Mouse (Mus musculus): ENCODE data around the gene Tbcb. TPM values are rescaled to one million over a fixed set of nuclear protein-coding genes. Genes with fewer than 3 reads are reported as not detected.
"Not testable (repeated sequence)": the region's sequence is repeated elsewhere in the genome, so short reads cannot be mapped to it uniquely, and the experiment has no call there.

Gene Tbcb
- polyA plus RNA-seq, 1 experiment from 2014 or later = 260 TPM

DNA sequence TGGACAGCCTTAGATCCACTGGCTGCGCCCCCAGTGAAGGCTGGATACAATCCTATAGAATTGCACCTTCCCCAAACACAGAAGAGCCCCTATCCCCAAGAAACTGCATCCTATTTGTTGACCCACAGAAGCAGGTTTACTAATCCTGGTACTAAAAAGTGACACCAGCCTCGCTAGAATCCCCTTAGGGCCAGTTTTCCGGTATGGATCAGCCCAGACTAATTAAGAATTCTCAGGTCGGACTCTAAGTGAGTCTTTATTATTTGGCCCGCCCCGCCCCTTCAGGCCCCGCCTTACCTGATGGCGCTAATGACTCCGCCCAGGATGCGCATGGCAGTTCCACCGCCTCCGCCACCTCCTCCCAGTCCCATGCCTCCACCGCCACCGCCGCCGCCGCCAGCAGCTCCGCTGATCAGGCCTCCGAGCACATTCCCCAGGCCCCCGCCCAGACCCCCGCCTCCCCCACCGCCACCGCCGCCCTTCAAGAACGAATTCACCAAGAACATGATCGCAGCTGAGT, 38.4 kb downstream of the Tbcb start:
- H3K36me3 ChIP-seq (ENCODE audit: control insufficient read depth, insufficient read depth, low read length) = no peaks in the 10 kb centered on the region; the same call in 1 of the 2 replicates

DNA sequence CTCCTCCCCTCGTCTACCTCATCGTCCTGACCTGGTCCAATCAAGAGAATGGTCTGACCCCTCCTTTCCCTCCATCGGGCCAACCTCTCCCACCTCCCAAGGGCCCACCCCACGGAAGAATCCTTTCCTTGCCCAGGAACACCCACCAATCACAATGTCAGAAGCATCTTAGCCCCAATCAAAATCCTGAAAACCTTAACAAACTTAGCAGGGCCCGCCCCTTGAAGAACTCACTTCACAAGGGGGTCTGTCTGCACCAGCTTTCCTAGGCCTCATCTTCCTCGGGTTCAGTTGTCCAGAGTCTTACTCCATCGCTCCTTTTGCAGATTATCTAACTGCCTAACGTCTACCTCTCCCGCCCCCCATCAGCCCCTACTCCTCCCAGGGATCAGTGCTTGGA, 39.1 kb downstream of the Tbcb start:
- 20% methylated on average over 9 of the region's 9 CpGs for WGBS
- Histone ChIP-seq H3K9me3 (ENCODE audit: control insufficient read depth, low read length) (no peaks in the 10 kb centered on the region), H3K27ac (ENCODE audit: low read depth, low read length) (no peak overlapping the region), H3K27me3 (ENCODE audit: control insufficient read depth, insufficient read depth, low read length) (no peaks in the 10 kb centered on the region), H3K9ac (ENCODE audit: low read length) (peak overlapping the region; percentile 69; the same call in 1 of the 2 replicates), H3K4me3 (ENCODE audit: low read depth, low read length) (peak overlapping the region; percentile 64), H3K4me1 (ENCODE audit: control insufficient read depth, insufficient read depth, low read length) (peaks cover 14% of the 10 kb centered on the region), H3K36me3 (ENCODE audit: control insufficient read depth, insufficient read depth, low read length) (peaks cover 3% of the 10 kb centered on the region; the same call in 1 of the 2 replicates), H3K4me2 (peak overlapping the region; percentile 85)
- no peak for DNase-seq (ENCODE audit: low spot score, missing footprints)
- ATAC-seq (ENCODE audit: low FRiP score) = no peak

More for the DNA sequence above, 38.4 kb downstream of the Tbcb start:
- Histone ChIP-seq H3K9me3 (ENCODE audit: control insufficient read depth, low read length) (no peaks in the 10 kb centered on the region), H3K4me2 (peak overlapping the region; percentile 85), H3K27me3 (ENCODE audit: control insufficient read depth, insufficient read depth, low read length) (no peaks in the 10 kb centered on the region), H3K4me3 (ENCODE audit: low read depth, low read length) (peak overlapping the region; percentile 64), H3K27ac (ENCODE audit: low read depth, low read length) (peak overlapping the region; percentile 25; the same call in 1 of the 2 replicates), H3K9ac (ENCODE audit: low read length) (peak overlapping the region; percentile 69), H3K4me1 (ENCODE audit: control insufficient read depth, insufficient read depth, low read length) (peaks cover 14% of the 10 kb centered on the region)
- 1% methylated on average over 26 of the region's 26 CpGs for WGBS
- DNase-seq (ENCODE audit: low spot score, missing footprints) (peak; percentile 93), ATAC-seq (ENCODE audit: low FRiP score) (peak; percentile 59)

DNA sequence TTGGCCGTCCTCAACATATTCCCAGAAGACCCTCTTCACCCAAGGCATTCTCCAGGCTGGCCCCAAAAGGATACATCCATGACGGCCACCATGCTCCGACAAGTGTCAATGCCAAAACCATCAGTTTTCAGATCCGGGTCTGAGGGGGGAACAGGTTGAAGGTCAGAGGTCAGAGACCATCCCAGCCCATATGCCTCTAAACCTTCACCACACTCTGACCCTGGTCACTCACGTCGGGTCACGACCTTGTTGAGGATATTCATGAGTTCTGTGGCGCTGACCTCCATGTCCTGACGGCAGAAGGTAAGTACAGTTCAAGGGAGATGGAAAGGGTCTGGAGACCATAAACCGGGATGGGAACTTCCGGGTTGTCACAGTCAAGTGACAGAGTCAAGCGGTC, 40.0 kb downstream of the Tbcb start:
- Histone ChIP-seq H3K4me2 (no peak overlapping the region), H3K27me3 (ENCODE audit: control insufficient read depth, insufficient read depth, low read length) (no peaks in the 10 kb centered on the region), H3K36me3 (ENCODE audit: control insufficient read depth, insufficient read depth, low read length) (peaks cover 9% of the 10 kb centered on the region; the same call in 1 of the 2 replicates), H3K4me1 (ENCODE audit: control insufficient read depth, insufficient read depth, low read length) (peaks cover 14% of the 10 kb centered on the region), H3K27ac (ENCODE audit: low read depth, low read length) (no peak overlapping the region), H3K9ac (ENCODE audit: low read length) (no peak overlapping the region), H3K4me3 (ENCODE audit: low read depth, low read length) (no peak overlapping the region), H3K9me3 (ENCODE audit: control insufficient read depth, low read length) (no peaks in the 10 kb centered on the region)
- ATAC-seq (ENCODE audit: low FRiP score) (no peak), DNase-seq (ENCODE audit: low spot score, missing footprints) (no peak)
- WGBS = 90% methylated on average over 12 of the region's 12 CpGs

DNA sequence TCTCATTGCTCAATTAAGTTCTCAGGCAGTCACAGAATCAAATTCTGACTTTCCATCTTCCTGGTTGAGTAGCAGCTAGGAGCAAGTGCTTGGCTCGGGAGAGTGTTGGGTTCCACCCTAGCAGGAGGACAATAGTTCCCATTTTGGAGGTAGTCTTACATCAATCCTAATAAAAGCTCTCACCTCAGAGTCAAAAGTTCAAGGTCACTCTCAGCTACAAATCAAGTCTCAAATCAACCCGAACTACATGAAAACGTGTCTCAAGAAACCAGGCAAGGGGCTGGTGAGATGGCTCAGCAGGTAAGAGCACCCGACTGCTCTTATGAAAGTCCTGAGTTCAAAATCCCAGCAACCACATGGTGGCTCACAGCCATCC, 43.0 kb downstream of the Tbcb start:
- peaks cover 14% of the 10 kb centered on the region for H3K36me3 ChIP-seq (ENCODE audit: control insufficient read depth, insufficient read depth, low read length)
- WGBS = 86% methylated on average over 4 of the region's 4 CpGs
- DNase-seq (ENCODE audit: low spot score, missing footprints) (no peak), ATAC-seq (ENCODE audit: low FRiP score) (no peak)
- no peak overlapping the region for H3K4me3 ChIP-seq (ENCODE audit: low read depth, low read length)
- no peak overlapping the region for H3K4me2 ChIP-seq
- no peaks in the 10 kb centered on the region for H3K9me3 ChIP-seq (ENCODE audit: control insufficient read depth, low read length)
- H3K27ac ChIP-seq (ENCODE audit: low read depth, low read length) = no peak overlapping the region
- H3K4me1 ChIP-seq (ENCODE audit: control insufficient read depth, insufficient read depth, low read length) = peaks cover 13% of the 10 kb centered on the region
- H3K27me3 ChIP-seq (ENCODE audit: control insufficient read depth, insufficient read depth, low read length) = no peaks in the 10 kb centered on the region
- H3K9ac ChIP-seq (ENCODE audit: low read length) = no peak overlapping the region

DNA sequence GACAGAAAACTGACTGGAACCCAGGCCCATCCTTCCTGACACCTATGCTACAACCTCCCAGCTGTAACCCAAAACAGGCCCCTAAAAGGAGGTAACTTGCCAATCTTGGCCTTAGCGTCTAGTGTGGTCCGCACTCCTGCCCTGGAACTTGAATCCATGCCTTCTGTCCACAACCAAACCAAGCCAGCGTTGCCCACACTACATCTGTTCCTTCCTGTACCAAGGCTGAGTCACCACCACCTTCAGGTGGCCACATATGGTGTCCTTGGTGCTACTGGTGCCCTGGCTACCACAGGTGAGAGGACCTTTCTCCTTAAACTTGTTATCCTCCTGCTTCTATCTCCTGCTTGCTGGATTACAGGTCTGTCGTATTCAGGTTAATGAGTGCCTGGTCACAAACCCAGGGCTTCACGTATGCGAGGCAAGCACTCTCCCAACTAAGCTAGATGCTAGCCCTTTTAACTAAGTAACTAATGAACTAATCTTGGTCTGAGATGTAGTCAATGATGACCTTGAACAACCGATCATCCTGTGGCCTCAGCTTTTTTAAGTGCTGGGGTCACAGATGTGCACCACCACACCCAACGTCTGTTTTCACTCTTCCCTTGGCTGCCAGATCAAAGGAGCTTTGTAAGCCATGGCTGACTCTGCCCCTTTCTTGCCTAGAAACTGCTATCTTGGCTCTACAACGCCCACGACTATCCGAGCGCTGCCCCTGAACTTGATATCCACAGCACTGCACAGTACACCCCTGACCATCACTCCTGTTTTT, 43.5 kb downstream of the Tbcb start:
- Histone ChIP-seq H3K9me3 (ENCODE audit: control insufficient read depth, low read length) (no peaks in the 10 kb centered on the region), H3K27me3 (ENCODE audit: control insufficient read depth, insufficient read depth, low read length) (no peaks in the 10 kb centered on the region), H3K9ac (ENCODE audit: low read length) (no peak overlapping the region), H3K4me3 (ENCODE audit: low read depth, low read length) (no peak overlapping the region), H3K4me1 (ENCODE audit: control insufficient read depth, insufficient read depth, low read length) (peaks cover 15% of the 10 kb centered on the region), H3K36me3 (ENCODE audit: control insufficient read depth, insufficient read depth, low read length) (peaks cover 14% of the 10 kb centered on the region), H3K4me2 (no peak overlapping the region), H3K27ac (ENCODE audit: low read depth, low read length) (no peak overlapping the region)
- ATAC-seq (ENCODE audit: low FRiP score) (no peak), DNase-seq (ENCODE audit: low spot score, missing footprints) (no peak)
- WGBS = 89% methylated on average over 12 of the region's 12 CpGs

DNA sequence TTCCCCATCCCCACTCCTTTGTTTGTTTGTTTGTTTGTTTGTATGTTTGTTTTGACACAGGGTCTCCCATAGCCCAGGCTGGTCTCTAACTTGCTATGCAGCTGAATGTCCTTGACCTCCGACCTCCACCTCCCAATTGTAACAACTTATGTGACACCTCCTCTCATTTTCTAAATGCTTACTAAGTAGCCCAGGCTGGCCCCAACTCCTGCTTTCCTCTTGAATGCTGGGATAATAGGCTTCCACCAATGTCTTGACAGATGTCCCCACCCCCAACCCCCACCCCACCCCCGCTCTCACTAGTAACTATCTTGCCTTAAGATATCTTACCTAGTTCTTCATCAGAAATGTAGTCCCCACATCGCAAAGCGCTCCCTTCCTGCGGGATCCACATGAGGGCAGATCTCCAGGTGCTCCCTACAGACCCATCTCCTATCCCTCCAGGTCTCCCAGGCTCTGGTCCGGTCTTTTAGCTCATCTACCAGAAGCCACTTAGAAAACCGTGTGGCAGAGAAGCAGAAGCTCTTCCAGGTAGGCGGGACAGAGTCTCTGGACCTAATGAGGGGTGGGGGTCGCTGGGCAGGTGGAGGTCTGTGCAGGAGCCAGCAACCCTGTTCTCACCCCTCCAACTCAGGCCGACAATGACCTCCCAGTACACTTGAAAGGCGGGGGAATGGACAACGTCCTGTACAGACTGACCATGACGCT, 47.3 kb downstream of the Tbcb start:
- H3K27ac ChIP-seq (ENCODE audit: low read depth, low read length) = no peak overlapping the region
- H3K36me3 ChIP-seq (ENCODE audit: control insufficient read depth, insufficient read depth, low read length) = peaks cover 14% of the 10 kb centered on the region
- no peak for DNase-seq (ENCODE audit: low spot score, missing footprints)
- H3K9me3 ChIP-seq (ENCODE audit: control insufficient read depth, low read length) = no peaks in the 10 kb centered on the region
- peaks cover 6% of the 10 kb centered on the region for H3K4me1 ChIP-seq (ENCODE audit: control insufficient read depth, insufficient read depth, low read length)
- H3K4me3 ChIP-seq (ENCODE audit: low read depth, low read length) = no peak overlapping the region
- no peak overlapping the region for H3K9ac ChIP-seq (ENCODE audit: low read length)
- 73% methylated on average over 13 of the region's 13 CpGs for WGBS
- no peaks in the 10 kb centered on the region for H3K27me3 ChIP-seq (ENCODE audit: control insufficient read depth, insufficient read depth, low read length)
- H3K4me2 ChIP-seq = no peak overlapping the region
- no peak for ATAC-seq (ENCODE audit: low FRiP score)

DNA sequence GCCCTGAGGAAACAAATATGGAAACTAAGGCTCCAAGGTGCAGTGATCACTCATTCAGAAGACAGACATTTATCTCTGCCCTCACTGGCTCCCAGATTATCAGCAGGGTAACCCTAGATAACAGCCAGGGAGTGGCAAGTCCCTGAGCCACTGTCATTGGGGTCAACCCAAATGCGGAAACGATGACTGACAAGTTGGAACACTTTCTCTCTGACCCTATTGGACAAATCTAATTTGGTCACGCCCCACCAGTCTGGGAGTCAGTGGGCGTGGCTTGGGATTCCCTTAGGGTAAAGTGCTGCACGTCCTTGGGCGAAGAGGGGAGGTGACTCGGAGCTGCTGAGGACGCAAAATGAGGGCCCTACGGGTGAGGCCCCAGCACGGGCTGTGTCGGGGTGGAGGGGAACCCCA, 48.2 kb downstream of the Tbcb start, which contains the start of gene Cox7a1:
Gene Cox7a1 (plus strand): TSS at position 266 of the 411 bp plus-strand sequence.
- WGBS = 1% methylated on average over 11 of the region's 11 CpGs
- ATAC-seq (ENCODE audit: low FRiP score) = peak; percentile 70

DNA sequence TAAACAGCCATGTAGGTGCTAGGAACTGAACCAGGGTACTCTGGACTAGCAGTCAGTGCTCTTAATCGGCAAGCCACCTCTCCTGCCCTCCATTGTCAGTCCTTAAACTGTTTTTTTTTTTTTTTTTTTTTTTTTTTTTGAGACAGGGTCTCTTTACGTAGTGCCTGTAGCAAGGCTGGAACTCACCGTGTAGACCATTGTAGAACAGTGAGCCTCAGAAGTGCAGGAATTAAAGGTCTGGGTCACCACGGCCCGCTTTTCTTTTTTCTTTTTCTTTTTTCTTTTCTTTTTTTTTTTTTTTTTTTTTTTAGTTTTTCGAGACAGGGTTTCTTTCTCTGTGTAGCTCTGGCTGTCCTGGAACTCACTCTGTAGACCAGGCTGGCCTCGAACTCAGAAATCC, 48.9 kb downstream of the Tbcb start:
- H3K36me3 ChIP-seq (ENCODE audit: control insufficient read depth, insufficient read depth, low read length) = peaks cover 16% of the 10 kb centered on the region

More for the DNA sequence above, 48.2 kb downstream of the Tbcb start, which contains the start of gene Cox7a1:
- Histone ChIP-seq H3K27ac (ENCODE audit: low read depth, low read length) (no peak within 1 kb of the TSS), H3K4me3 (ENCODE audit: low read depth, low read length) (peak within 1 kb of the TSS; percentile 18; the same call in 1 of the 2 replicates), H3K9ac (ENCODE audit: low read length) (peak within 1 kb of the TSS; percentile 1; the same call in 1 of the 2 replicates), H3K27me3 (ENCODE audit: control insufficient read depth, insufficient read depth, low read length) (no peaks in the 10 kb centered on the region), H3K36me3 (ENCODE audit: control insufficient read depth, insufficient read depth, low read length) (peaks cover 14% of the 10 kb centered on the region), H3K4me2 (peak within 1 kb of the TSS; percentile 41), H3K9me3 (ENCODE audit: control insufficient read depth, low read length) (no peaks in the 10 kb centered on the region), H3K4me1 (ENCODE audit: control insufficient read depth, insufficient read depth, low read length) (peaks cover 6% of the 10 kb centered on the region)
- peak; percentile 95 for DNase-seq (ENCODE audit: low spot score, missing footprints)

DNA sequence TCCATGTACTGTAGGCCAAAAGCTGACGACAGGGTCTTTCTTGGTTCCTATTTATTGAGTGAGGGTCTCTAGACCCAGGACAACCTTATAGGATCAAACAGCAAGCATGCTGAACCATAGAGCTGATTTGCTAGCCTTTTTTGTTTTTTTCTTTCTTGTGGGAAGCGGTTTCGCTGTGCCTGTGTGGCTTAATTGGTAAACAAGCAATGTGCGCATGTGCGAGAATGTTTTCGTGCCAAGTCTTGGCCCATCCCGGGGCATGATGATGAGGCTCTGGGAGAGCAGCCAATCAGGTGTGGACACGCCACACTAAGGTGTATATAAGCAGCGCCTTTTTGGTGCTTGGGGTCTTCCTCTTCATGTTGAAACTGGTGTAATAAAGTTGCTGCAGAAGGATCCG, 50.1 kb downstream of the Tbcb start:
- not testable (repeated sequence) for H3K36me3 ChIP-seq (ENCODE audit: control insufficient read depth, insufficient read depth, low read length); H3K4me2 ChIP-seq; H3K4me1 ChIP-seq (ENCODE audit: control insufficient read depth, insufficient read depth, low read length); DNase-seq (ENCODE audit: low spot score, missing footprints); H3K27ac ChIP-seq (ENCODE audit: low read depth, low read length); H3K9me3 ChIP-seq (ENCODE audit: control insufficient read depth, low read length); H3K4me3 ChIP-seq (ENCODE audit: low read depth, low read length); H3K9ac ChIP-seq (ENCODE audit: low read length); H3K27me3 ChIP-seq (ENCODE audit: control insufficient read depth, insufficient read depth, low read length); ATAC-seq (ENCODE audit: low FRiP score)
- 96% methylated on average over 8 of the region's 10 CpGs for WGBS

More for the DNA sequence above, 48.9 kb downstream of the Tbcb start:
- H3K4me3 ChIP-seq (ENCODE audit: low read depth, low read length); H3K9me3 ChIP-seq (ENCODE audit: control insufficient read depth, low read length); DNase-seq (ENCODE audit: low spot score, missing footprints); H3K27me3 ChIP-seq (ENCODE audit: control insufficient read depth, insufficient read depth, low read length); H3K27ac ChIP-seq (ENCODE audit: low read depth, low read length); H3K9ac ChIP-seq (ENCODE audit: low read length); H3K4me1 ChIP-seq (ENCODE audit: control insufficient read depth, insufficient read depth, low read length); ATAC-seq (ENCODE audit: low FRiP score); H3K4me2 ChIP-seq: not testable (repeated sequence)
- 72% methylated on average over 7 of the region's 7 CpGs for WGBS
